Mouse (Mus musculus) forebrain, embryonic 14.5 days (tissue): Measurements from ENCODE around the gene Zfp763. TPM values are rescaled to one million over a fixed set of nuclear protein-coding genes. Genes with fewer than 3 reads are reported as not detected.
"Not testable (repeated sequence)": the region's sequence is repeated elsewhere in the genome, so short reads cannot be mapped to it uniquely, and the experiment has no call there.

ENCODE experiments used
- ATAC-seq: fragments of 200-750 bp; cut with Nextera tagmentation; 2 replicates; pipeline ENCODE4 v1.8.0; 2017; ENCODE audit warnings: mild to moderate bottlenecking, moderate library complexity
- DNase-seq: peaks from one replicate; pipeline ENCODE4 v3.0.0-alpha.2; 2015; ENCODE audit warnings: low spot score
- H3K27ac ChIP-seq: fragments of 300-500 bp; sonication (generic); 2 replicates; pipeline ENCODE4 v1.5.1; 2014; ENCODE audit warnings: low read depth, mild to moderate bottlenecking, control low read depth, low read length, moderate library complexity
- H3K27me3 ChIP-seq: fragments of 300-500 bp; sonication (generic); replicated peaks from 2 replicates; pipeline ENCODE4 v1.6.1; 2014; ENCODE audit warnings: low read length, control low read depth, mixed read lengths; ENCODE audit not compliant: control insufficient read depth, insufficient read depth
- H3K36me3 ChIP-seq: fragments of 300-500 bp; sonication (generic); 2 replicates; pipeline ENCODE4 v1.6.1; 2014; ENCODE audit warnings: low read length, control low read depth; ENCODE audit not compliant: control insufficient read depth, insufficient read depth
- H3K4me1 ChIP-seq: fragments of 300-500 bp; sonication (generic); 2 replicates; pipeline ENCODE4 v1.6.1; 2014; ENCODE audit warnings: antibody characterized with exemption, low read length, control low read depth; ENCODE audit not compliant: control insufficient read depth, insufficient read depth
- H3K4me2 ChIP-seq: fragments of 300-500 bp; sonication (generic); 2 replicates; pipeline ENCODE4 v1.6.1; 2014; ENCODE audit warnings: mild to moderate bottlenecking, control low read depth, low read length
- H3K4me3 ChIP-seq: fragments of 300-500 bp; sonication (generic); 2 replicates; pipeline ENCODE4 v1.5.1; 2014; ENCODE audit warnings: low read depth, low read length, control low read depth
- H3K9ac ChIP-seq: fragments of 300-500 bp; sonication (generic); 2 replicates; pipeline ENCODE4 v1.6.1; 2014; ENCODE audit warnings: mild to moderate bottlenecking, low read length, control low read depth, moderate library complexity
- H3K9me3 ChIP-seq: fragments of 300-500 bp; sonication (generic); replicated peaks from 2 replicates; pipeline ENCODE4 v1.6.1; 2016; ENCODE audit warnings: low read length, control low read depth, mixed read lengths; ENCODE audit not compliant: control insufficient read depth
- WGBS: fragments of 180-500 bp; shearing (Covaris S2); extraction: QIAGEN DNeasy Blood & Tissue Kit; methylation state at CpG from one replicate; pipeline ENCODE4 v1.1.7; 2014; 5-methylcytosine and 5-hydroxymethylcytosine counted together
- polyA plus RNA-seq: library from polyadenylated mRNA; unstranded; fragments of >200 nt; fragmentation: Nextera tagmentation; extraction: Ambion mirVana; gene quantifications from 2 replicates; pipeline ENCODE4 v1.2.1, GENCODE M21; 2014

Gene Zfp763
- polyA plus RNA-seq = 25.5 and 29.9 TPM in 2 replicates

- no peaks in the 10 kb centered on the region for H3K27me3 ChIP-seq
- peak within 1 kb of the TSS; percentile 53 for H3K4me2 ChIP-seq
- peaks cover 3% of the 10 kb centered on the region; the same call in 1 of the 2 replicates for H3K4me1 ChIP-seq
- H3K36me3 ChIP-seq = no peaks in the 10 kb centered on the region
- H3K4me3 ChIP-seq = peak within 1 kb of the TSS; percentile 84
- peak within 1 kb of the TSS; percentile 93 for H3K9ac ChIP-seq
- peaks cover 5% of the 10 kb centered on the region for H3K9me3 ChIP-seq
- H3K27ac ChIP-seq = peak within 1 kb of the TSS; percentile 85
- WGBS = 2% methylated on average over 27 of the region's 27 CpGs
- DNase-seq = peak; percentile 94
- ATAC-seq = peak; percentile 99
Measured at GRCm38 (mm10) chr17:33032900-33033891, at the start of gene Zfp763. Gene Zfp763, minus strand, starts transcription at chr17:33033402.

DNA sequence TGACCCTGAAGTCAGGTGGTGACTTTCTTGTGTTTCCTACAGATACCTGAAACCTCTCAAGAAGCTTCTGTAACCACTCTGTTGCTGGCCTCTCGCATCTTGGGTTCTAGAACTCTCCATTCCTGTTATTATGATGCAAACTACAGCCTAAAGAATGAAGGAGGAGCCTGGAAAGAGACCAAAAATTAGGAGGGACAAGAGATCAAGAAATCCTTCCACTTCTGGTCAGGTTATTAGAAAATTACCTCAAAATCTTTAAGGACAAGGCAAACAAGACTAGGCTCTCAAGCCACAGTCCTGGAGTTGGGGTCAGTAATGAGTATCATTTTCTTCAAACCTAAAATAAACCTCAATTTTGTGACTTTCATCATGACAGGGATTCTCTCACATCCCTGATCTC, 34.8 kb upstream of the Zfp763 start, which contains the start of gene 4921501E09Rik:
4921501E09Rik (minus strand) TSS at position 101 of the 400 bp plus-strand sequence.
- H3K4me1 ChIP-seq = no peaks in the 10 kb centered on the region
- H3K9ac ChIP-seq = no peak within 1 kb of the TSS
- no peak within 1 kb of the TSS for H3K4me2 ChIP-seq
- no peak for DNase-seq
- no peaks in the 10 kb centered on the region for H3K27me3 ChIP-seq
- 51% methylated on average over 1 of the region's 1 CpGs for WGBS
- ATAC-seq = no peak
- H3K27ac ChIP-seq = no peak within 1 kb of the TSS
- no peaks in the 10 kb centered on the region for H3K9me3 ChIP-seq
- H3K36me3 ChIP-seq = no peaks in the 10 kb centered on the region
- H3K4me3 ChIP-seq = no peak within 1 kb of the TSS

DNA sequence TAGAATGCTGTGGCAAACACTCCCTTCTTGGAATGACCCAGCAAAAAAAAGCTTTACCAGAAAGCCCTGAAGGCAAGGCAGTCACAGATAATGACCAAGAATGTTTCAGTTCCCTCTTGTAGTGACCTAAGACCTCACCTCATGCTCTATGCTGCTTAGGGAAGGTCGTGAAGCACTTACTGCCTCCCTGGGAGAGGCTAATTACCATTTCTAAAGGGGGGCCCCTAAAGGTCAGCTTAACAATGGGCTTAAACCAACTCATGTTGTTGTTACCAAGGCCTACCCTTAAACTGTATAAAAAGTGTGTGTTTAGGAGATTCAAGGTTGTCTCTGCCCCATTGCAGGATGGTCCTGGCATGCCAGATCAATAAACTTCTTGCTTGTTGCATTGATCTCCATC, 29.8 kb upstream of the Zfp763 start:
- Histone ChIP-seq H3K36me3 (no peaks in the 10 kb centered on the region), H3K4me2 (no peak overlapping the region), H3K4me1 (no peaks in the 10 kb centered on the region), H3K4me3 (no peak overlapping the region), H3K27ac (no peak overlapping the region), H3K9ac (no peak overlapping the region), H3K27me3 (no peaks in the 10 kb centered on the region), H3K9me3 (no peaks in the 10 kb centered on the region)
- WGBS = 3% methylated on average over 1 of the region's 1 CpGs
- ATAC-seq = no peak
- DNase-seq = no peak

DNA sequence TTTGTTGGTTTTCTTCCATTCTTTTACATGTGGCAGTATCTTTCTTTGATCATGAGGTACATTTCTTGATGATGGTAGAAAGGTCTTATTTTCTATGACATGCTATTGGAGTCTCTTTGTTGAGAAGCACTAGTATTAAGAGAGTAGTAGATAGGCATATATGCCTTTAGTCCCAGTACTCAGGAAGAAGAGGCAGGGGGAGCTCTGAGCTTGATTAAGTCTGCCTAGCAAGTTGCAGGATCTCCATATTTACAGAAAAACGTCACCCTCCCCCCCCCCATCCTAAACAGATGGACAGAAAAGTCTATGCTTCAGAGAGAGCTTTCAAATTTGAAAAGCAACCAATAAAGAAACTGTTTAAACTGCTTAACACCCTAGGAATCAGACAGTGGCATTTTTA, 25.6 kb upstream of the Zfp763 start:
- ATAC-seq = no peak

GRCm38 (mm10) chr17:33032376-33032775, 826 bp downstream of the Zfp763 start:
- Histone ChIP-seq H3K36me3 (no peaks in the 10 kb centered on the region), H3K4me1 (peaks cover 3% of the 10 kb centered on the region; the same call in 1 of the 2 replicates), H3K9ac (peak overlapping the region; percentile 93), H3K4me2 (peak overlapping the region; percentile 53), H3K9me3 (peaks cover 8% of the 10 kb centered on the region), H3K27me3 (no peaks in the 10 kb centered on the region), H3K4me3 (peak overlapping the region; percentile 84), H3K27ac (peak overlapping the region; percentile 85; the same call in 1 of the 2 replicates)
- DNase-seq (peak; percentile 7), ATAC-seq (no peak)
- 6% methylated on average over 10 of the region's 10 CpGs for WGBS

More for the DNA sequence above, 25.6 kb upstream of the Zfp763 start:
- Histone ChIP-seq H3K9ac (no peak overlapping the region), H3K27ac (no peak overlapping the region), H3K36me3 (no peaks in the 10 kb centered on the region), H3K27me3 (no peaks in the 10 kb centered on the region), H3K4me3 (no peak overlapping the region), H3K4me2 (no peak overlapping the region), H3K4me1 (no peaks in the 10 kb centered on the region), H3K9me3 (no peaks in the 10 kb centered on the region)
- WGBS = 7% methylated on average over 1 of the region's 1 CpGs
- DNase-seq = no peak

GRCm38 (mm10) chr17:33020434-33020833, 12.8 kb downstream of the Zfp763 start:
- H3K9me3 ChIP-seq = peaks cover 55% of the 10 kb centered on the region
- H3K9ac ChIP-seq, H3K27me3 ChIP-seq, H3K4me2 ChIP-seq, ATAC-seq, H3K4me1 ChIP-seq, H3K4me3 ChIP-seq, DNase-seq, H3K27ac ChIP-seq: not testable (repeated sequence)
- H3K36me3 ChIP-seq = peaks cover 55% of the 10 kb centered on the region

DNA sequence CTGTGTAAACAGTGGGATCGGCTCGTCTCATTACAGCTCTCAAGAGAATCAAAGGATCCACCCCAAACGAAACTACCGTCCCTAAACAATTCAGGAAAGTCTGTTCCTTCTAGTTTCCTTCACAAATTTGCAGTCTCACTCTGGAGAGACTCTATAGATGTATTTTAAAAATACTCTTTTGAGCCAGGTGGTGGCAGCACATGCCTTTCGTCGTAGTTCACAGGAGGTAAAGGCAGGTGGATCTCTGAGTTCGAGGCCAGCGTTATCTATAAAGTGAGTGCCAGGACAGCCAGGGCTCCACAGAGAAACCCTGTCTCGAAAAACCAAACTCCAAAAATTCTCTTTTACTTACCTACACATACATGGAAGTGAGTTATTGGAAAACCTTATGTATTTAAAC, 24.9 kb downstream of the Zfp763 start:
- no peak overlapping the region for H3K4me3 ChIP-seq
- H3K27ac ChIP-seq = no peak overlapping the region
- ATAC-seq = no peak
- no peaks in the 10 kb centered on the region for H3K4me1 ChIP-seq
- no peak overlapping the region for H3K4me2 ChIP-seq
- DNase-seq = no peak
- no peak overlapping the region for H3K9ac ChIP-seq
- H3K36me3 ChIP-seq = peaks cover 18% of the 10 kb centered on the region
- H3K9me3 ChIP-seq = 0 out of 2 replicates have a peak, but pooled peaks cover 5% of the 10 kb centered on the region
- WGBS = 59% methylated on average over 9 of the region's 9 CpGs
- no peaks in the 10 kb centered on the region for H3K27me3 ChIP-seq

- Histone ChIP-seq H3K36me3 (peaks cover 29% of the 10 kb centered on the region), H3K27me3 (no peaks in the 10 kb centered on the region), H3K4me2 (no peak overlapping the region), H3K4me1 (peaks cover 5% of the 10 kb centered on the region), H3K9me3 (peaks cover 11% of the 10 kb centered on the region; the same call in 1 of the 2 replicates), H3K9ac (no peak overlapping the region), H3K27ac (no peak overlapping the region), H3K4me3 (no peak overlapping the region)
- no peak for DNase-seq
- 93% methylated on average over 2 of the region's 2 CpGs for WGBS
- no peak for ATAC-seq
Measured at GRCm38 (mm10) chr17:32998492-32998891, 34.7 kb downstream of the Zfp763 start.
